Mouse (Mus musculus): ENCODE measurements around the gene Smc4. TPM values are rescaled to one million over a fixed set of nuclear protein-coding genes. Genes with fewer than 3 reads are reported as not detected.
A peak's percentile ranks its signal among the peaks of the same experiment; 100 is the strongest.

Smc4 gene
- polyA plus RNA-seq, 1 experiment from 2014 or later = 226 TPM

- Histone ChIP-seq H3K4me2 (ENCODE audit: low read depth, low read length) (no peak overlapping the region), H3K27me3 (ENCODE audit: control insufficient read depth, insufficient read depth, low read length) (no peaks in the 10 kb centered on the region), H3K9me3 (replicated peaks; ENCODE audit: control insufficient read depth, low read length) (no peaks in the 10 kb centered on the region), H3K4me3 (ENCODE audit: low read depth, low read length) (no peak overlapping the region), H3K36me3 (replicated peaks; ENCODE audit: control insufficient read depth, insufficient read depth, low read depth, low read length) (peaks cover 8% of the 10 kb centered on the region), H3K4me1 (ENCODE audit: control insufficient read depth, insufficient read depth, low read length) (no peaks in the 10 kb centered on the region), H3K27ac (replicated peaks; ENCODE audit: low read depth, low read length) (no peak overlapping the region), H3K9ac (replicated peaks; ENCODE audit: low read length) (no peak overlapping the region)
- ATAC-seq (replicated peaks; ENCODE audit: insufficient number of reproducible peaks, low FRiP score, low TSS enrichment, low read depth) (no peak), DNase-seq (ENCODE audit: low spot score) (no peak)
- 97% methylated on average over 1 of the region's 1 CpGs for WGBS
Observed at GRCm38 (mm10) chr3:69026133-69026783, 21.7 kb downstream of the Smc4 start.

GRCm38 (mm10) chr3:69040105-69040504, 35.6 kb downstream of the Smc4 start:
- no peak for DNase-seq (ENCODE audit: low spot score)
- no peak overlapping the region for H3K9ac ChIP-seq (replicated peaks; ENCODE audit: low read length)
- 93% methylated on average over 2 of the region's 2 CpGs for WGBS
- no peak overlapping the region for H3K4me2 ChIP-seq (ENCODE audit: low read depth, low read length)
- H3K9me3 ChIP-seq (replicated peaks; ENCODE audit: control insufficient read depth, low read length) = no peaks in the 10 kb centered on the region
- H3K4me3 ChIP-seq (ENCODE audit: low read depth, low read length) = no peak overlapping the region
- H3K36me3 ChIP-seq (replicated peaks; ENCODE audit: control insufficient read depth, insufficient read depth, low read depth, low read length) = no peaks in the 10 kb centered on the region
- H3K27me3 ChIP-seq (ENCODE audit: control insufficient read depth, insufficient read depth, low read length) = no peaks in the 10 kb centered on the region
- H3K27ac ChIP-seq (replicated peaks; ENCODE audit: low read depth, low read length) = no peak overlapping the region
- no peaks in the 10 kb centered on the region for H3K4me1 ChIP-seq (ENCODE audit: control insufficient read depth, insufficient read depth, low read length)
- no peak for ATAC-seq (replicated peaks; ENCODE audit: insufficient number of reproducible peaks, low FRiP score, low TSS enrichment, low read depth)

GRCm38 (mm10) chr3:69041298-69041697, 36.8 kb downstream of the Smc4 start:
- DNase-seq (ENCODE audit: low spot score) (no peak), ATAC-seq (replicated peaks; ENCODE audit: insufficient number of reproducible peaks, low FRiP score, low TSS enrichment, low read depth) (no peak)
- Histone ChIP-seq H3K4me2 (ENCODE audit: low read depth, low read length) (no peak overlapping the region), H3K4me1 (ENCODE audit: control insufficient read depth, insufficient read depth, low read length) (no peaks in the 10 kb centered on the region), H3K9me3 (replicated peaks; ENCODE audit: control insufficient read depth, low read length) (no peaks in the 10 kb centered on the region), H3K36me3 (replicated peaks; ENCODE audit: control insufficient read depth, insufficient read depth, low read depth, low read length) (no peaks in the 10 kb centered on the region), H3K4me3 (ENCODE audit: low read depth, low read length) (no peak overlapping the region; the same call in 1 of the 2 replicates), H3K27me3 (ENCODE audit: control insufficient read depth, insufficient read depth, low read length) (no peaks in the 10 kb centered on the region), H3K27ac (replicated peaks; ENCODE audit: low read depth, low read length) (no peak overlapping the region), H3K9ac (replicated peaks; ENCODE audit: low read length) (no peak overlapping the region)
- 64% methylated on average over 5 of the region's 5 CpGs for WGBS

GRCm38 (mm10) chr3:69044167-69044591, 39.6 kb downstream of the Smc4 start:
- under 1% methylated on average over 40 of the region's 42 CpGs for WGBS
- H3K4me1 ChIP-seq (ENCODE audit: control insufficient read depth, insufficient read depth, low read length) = no peaks in the 10 kb centered on the region
- peak; percentile 64 for ATAC-seq (replicated peaks; ENCODE audit: insufficient number of reproducible peaks, low FRiP score, low TSS enrichment, low read depth)

GRCm38 (mm10) chr3:69044645-69045399, 40.3 kb downstream of the Smc4 start, which contains the start of gene Trim59:
Gene Trim59 (minus strand): TSS chr3:69044755.
- peak within 1 kb of the TSS; percentile 67 for H3K4me2 ChIP-seq (ENCODE audit: low read depth, low read length)
- DNase-seq (ENCODE audit: low spot score) = peak; percentile 97
- H3K4me1 ChIP-seq (ENCODE audit: control insufficient read depth, insufficient read depth, low read length) = no peaks in the 10 kb centered on the region
- no peaks in the 10 kb centered on the region for H3K36me3 ChIP-seq (replicated peaks; ENCODE audit: control insufficient read depth, insufficient read depth, low read depth, low read length)
- ATAC-seq (replicated peaks; ENCODE audit: insufficient number of reproducible peaks, low FRiP score, low TSS enrichment, low read depth) = peak; percentile 95
- H3K9me3 ChIP-seq (replicated peaks; ENCODE audit: control insufficient read depth, low read length) = no peaks in the 10 kb centered on the region
- peak within 1 kb of the TSS; percentile 97 for H3K9ac ChIP-seq (replicated peaks; ENCODE audit: low read length)
- no peaks in the 10 kb centered on the region for H3K27me3 ChIP-seq (ENCODE audit: control insufficient read depth, insufficient read depth, low read length)
- under 1% methylated on average over 65 of the region's 80 CpGs for WGBS
- peak within 1 kb of the TSS; percentile 94 for H3K27ac ChIP-seq (replicated peaks; ENCODE audit: low read depth, low read length)
- H3K4me3 ChIP-seq (ENCODE audit: low read depth, low read length) = peak within 1 kb of the TSS; percentile 95

More at GRCm38 (mm10) chr3:69044167-69044591, 39.6 kb downstream of the Smc4 start:
- Histone ChIP-seq H3K9ac (replicated peaks; ENCODE audit: low read length) (peak overlapping the region; percentile 97), H3K27me3 (ENCODE audit: control insufficient read depth, insufficient read depth, low read length) (no peaks in the 10 kb centered on the region), H3K9me3 (replicated peaks; ENCODE audit: control insufficient read depth, low read length) (no peaks in the 10 kb centered on the region), H3K27ac (replicated peaks; ENCODE audit: low read depth, low read length) (peak overlapping the region; percentile 94), H3K36me3 (replicated peaks; ENCODE audit: control insufficient read depth, insufficient read depth, low read depth, low read length) (no peaks in the 10 kb centered on the region), H3K4me3 (ENCODE audit: low read depth, low read length) (peak overlapping the region; percentile 95), H3K4me2 (ENCODE audit: low read depth, low read length) (peak overlapping the region; percentile 44)
- DNase-seq (ENCODE audit: low spot score) = peak; percentile 70

- DNase-seq (ENCODE audit: low spot score) (peak; percentile 53), ATAC-seq (replicated peaks; ENCODE audit: insufficient number of reproducible peaks, low FRiP score, low TSS enrichment, low read depth) (no peak)
- H3K4me2 ChIP-seq (ENCODE audit: low read depth, low read length) = peak overlapping the region; percentile 67
- peak overlapping the region; percentile 94 for H3K27ac ChIP-seq (replicated peaks; ENCODE audit: low read depth, low read length)
- H3K36me3 ChIP-seq (replicated peaks; ENCODE audit: control insufficient read depth, insufficient read depth, low read depth, low read length) = no peaks in the 10 kb centered on the region
- H3K9ac ChIP-seq (replicated peaks; ENCODE audit: low read length) = peak overlapping the region; percentile 97
- H3K4me1 ChIP-seq (ENCODE audit: control insufficient read depth, insufficient read depth, low read length) = no peaks in the 10 kb centered on the region
- no peaks in the 10 kb centered on the region for H3K27me3 ChIP-seq (ENCODE audit: control insufficient read depth, insufficient read depth, low read length)
- peak overlapping the region; percentile 95 for H3K4me3 ChIP-seq (ENCODE audit: low read depth, low read length)
- WGBS = 7% methylated on average over 9 of the region's 9 CpGs
- no peaks in the 10 kb centered on the region for H3K9me3 ChIP-seq (replicated peaks; ENCODE audit: control insufficient read depth, low read length)
Observed at GRCm38 (mm10) chr3:69045400-69045703, 40.8 kb downstream of the Smc4 start.

- 22% methylated on average over 13 of the region's 13 CpGs for WGBS
- Histone ChIP-seq H3K4me3 (ENCODE audit: low read depth, low read length) (peak overlapping the region; percentile 95), H3K4me1 (ENCODE audit: control insufficient read depth, insufficient read depth, low read length) (no peaks in the 10 kb centered on the region), H3K27ac (replicated peaks; ENCODE audit: low read depth, low read length) (no peak overlapping the region), H3K4me2 (ENCODE audit: low read depth, low read length) (peak overlapping the region; percentile 67), H3K27me3 (ENCODE audit: control insufficient read depth, insufficient read depth, low read length) (no peaks in the 10 kb centered on the region), H3K36me3 (replicated peaks; ENCODE audit: control insufficient read depth, insufficient read depth, low read depth, low read length) (no peaks in the 10 kb centered on the region), H3K9me3 (replicated peaks; ENCODE audit: control insufficient read depth, low read length) (no peaks in the 10 kb centered on the region), H3K9ac (replicated peaks; ENCODE audit: low read length) (peak overlapping the region; percentile 97)
- no peak for ATAC-seq (replicated peaks; ENCODE audit: insufficient number of reproducible peaks, low FRiP score, low TSS enrichment, low read depth)
- peak; percentile 36 for DNase-seq (ENCODE audit: low spot score)
Observed at GRCm38 (mm10) chr3:69045750-69046149, 41.2 kb downstream of the Smc4 start.

GRCm38 (mm10) chr3:69046509-69046908, 42.0 kb downstream of the Smc4 start:
- H3K4me3 ChIP-seq (ENCODE audit: low read depth, low read length) = no peak overlapping the region
- H3K27me3 ChIP-seq (ENCODE audit: control insufficient read depth, insufficient read depth, low read length) = no peaks in the 10 kb centered on the region
- H3K9me3 ChIP-seq (replicated peaks; ENCODE audit: control insufficient read depth, low read length) = no peaks in the 10 kb centered on the region
- no peaks in the 10 kb centered on the region for H3K36me3 ChIP-seq (replicated peaks; ENCODE audit: control insufficient read depth, insufficient read depth, low read depth, low read length)
- H3K4me2 ChIP-seq (ENCODE audit: low read depth, low read length) = no peak overlapping the region
- H3K27ac ChIP-seq (replicated peaks; ENCODE audit: low read depth, low read length) = no peak overlapping the region
- no peak for DNase-seq (ENCODE audit: low spot score)
- no peaks in the 10 kb centered on the region for H3K4me1 ChIP-seq (ENCODE audit: control insufficient read depth, insufficient read depth, low read length)
- no peak overlapping the region for H3K9ac ChIP-seq (replicated peaks; ENCODE audit: low read length)
- ATAC-seq (replicated peaks; ENCODE audit: insufficient number of reproducible peaks, low FRiP score, low TSS enrichment, low read depth) = no peak
- WGBS = 50% methylated on average over 4 of the region's 4 CpGs
